Mouse (Mus musculus): ENCODE data around the gene Hif1an. TPM values are rescaled to one million over a fixed set of nuclear protein-coding genes. Genes with fewer than 3 reads are reported as not detected.

Gene Hif1an
- total and polyA plus RNA-seq, 3 experiments, result 8.3 to 29.2 (median 12.9) TPM

DNA sequence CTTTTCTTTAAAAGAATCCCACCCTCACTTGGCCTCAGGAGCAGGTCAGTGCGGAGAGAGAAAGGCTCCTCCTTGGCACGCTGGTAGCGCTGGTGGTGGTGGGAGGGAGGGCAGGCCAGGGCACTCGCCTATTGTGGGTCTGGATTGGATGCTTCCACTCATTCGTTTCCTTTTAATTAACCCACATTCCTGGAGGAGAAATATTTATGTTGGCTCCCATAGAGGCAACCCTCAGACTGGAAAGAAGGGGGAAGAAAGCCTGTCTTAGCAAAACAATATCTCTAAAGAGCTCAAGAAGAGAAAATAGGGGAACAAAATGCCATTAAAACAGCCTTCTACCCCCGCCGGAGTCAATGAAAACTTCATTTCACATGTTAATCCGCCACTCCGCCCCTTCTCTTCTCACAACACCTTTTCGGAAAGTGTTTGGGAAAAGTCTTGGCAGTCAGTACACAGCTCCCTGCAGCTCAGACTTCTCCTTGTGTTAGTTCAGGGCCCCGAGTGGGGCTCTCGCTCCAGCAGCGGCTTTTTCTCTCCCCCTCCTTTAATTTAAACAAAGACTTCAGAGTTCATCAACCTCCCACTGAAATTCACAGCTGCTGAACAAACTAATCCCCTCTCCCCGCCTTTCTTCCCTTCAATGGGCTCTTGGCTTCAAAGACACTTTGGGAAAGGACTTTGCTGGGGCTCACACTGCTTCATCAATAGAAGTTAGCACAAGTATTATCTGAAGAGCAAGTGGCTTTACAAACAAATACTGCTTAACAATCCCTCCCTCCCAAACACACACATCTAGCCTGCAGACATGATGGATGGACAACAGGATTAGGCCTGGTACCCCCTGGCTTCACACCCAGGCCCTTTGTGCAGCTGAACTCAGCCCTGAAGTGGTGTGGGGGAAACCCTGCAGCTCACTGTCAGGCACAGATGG lies 47.9 kb upstream of the Hif1an start:
- peaks cover 6% of the 10 kb centered on the region for H3K9me3 ChIP-seq (replicated peaks; ENCODE audit: low read length)
- H3K4me2 ChIP-seq (ENCODE audit: insufficient read depth, low read depth, poor library complexity, severe bottlenecking), result no peak overlapping the region
- no peak overlapping the region for H3K27ac ChIP-seq (ENCODE audit: insufficient read depth, low read depth)
- no peak for DNase-seq (ENCODE audit: extremely low read depth)
- no peak for TF ChIP-seq GABPA (IDR thresholded peaks at IDR 0.05; ENCODE audit: insufficient replicate concordance, low read depth, low read length)
- no peak for TF ChIP-seq MYC (IDR thresholded peaks at IDR 0.05; ENCODE audit: low read depth, low read length)
- TF ChIP-seq USF2 (conservative IDR thresholded peaks at IDR 0.05; ENCODE audit: low read depth, low read length), result no peak
- TF ChIP-seq MAFK (IDR thresholded peaks at IDR 0.05; ENCODE audit: insufficient replicate concordance, low read length), result no peak
- no peak for TF ChIP-seq IRF4 (IDR thresholded peaks at IDR 0.05; ENCODE audit: low read depth, low read length)
- TF ChIP-seq TCF12 (IDR thresholded peaks at IDR 0.05; ENCODE audit: low read depth, low read length), result no peak
- TF ChIP-seq EP300 (IDR thresholded peaks at IDR 0.05; ENCODE audit: low read length), result no peak
- TF ChIP-seq ZNF384 (IDR thresholded peaks at IDR 0.05; ENCODE audit: low read depth, low read length), result no peak
- TF ChIP-seq KAT2A (IDR thresholded peaks at IDR 0.05; ENCODE audit: insufficient replicate concordance, low read length), result no peak
- no peak for TF ChIP-seq MEF2A (IDR thresholded peaks at IDR 0.05; ENCODE audit: borderline replicate concordance, low read depth, low read length)
- no peak for TF ChIP-seq NRF1 (IDR thresholded peaks at IDR 0.05; ENCODE audit: low read depth, low read length)
- TF ChIP-seq MAZ (IDR thresholded peaks at IDR 0.05; ENCODE audit: low read depth, low read length), result no peak
- TF ChIP-seq PAX5 (IDR thresholded peaks at IDR 0.05; ENCODE audit: low read length), result no peak
- no peak for TF ChIP-seq POLR2A (IDR thresholded peaks at IDR 0.05; ENCODE audit: low read depth, low read length)
- TF ChIP-seq RAD21 (IDR thresholded peaks at IDR 0.05; ENCODE audit: low read depth, low read length), result no peak
- no peak for TF ChIP-seq USF1 (IDR thresholded peaks at IDR 0.05; ENCODE audit: low read depth, low read length)
- TF ChIP-seq SMC3 (IDR thresholded peaks at IDR 0.05; ENCODE audit: low read depth, low read length), result no peak
- TF ChIP-seq ETS1 (conservative IDR thresholded peaks at IDR 0.05; ENCODE audit: low read depth, low read length), result no peak
- no peak for TF ChIP-seq NELFE (IDR thresholded peaks at IDR 0.05; ENCODE audit: low read depth, low read length)
- TF ChIP-seq MAX (IDR thresholded peaks at IDR 0.05; ENCODE audit: low read length), result no peak
- dilution Hi-C loops (cut with MboI; ENCODE audit: extremely low pct_ligation_motif_present, extremely low pct_unique_long_range_greater_than_20kb, low sequenced_read_pairs), result no loop called here
- H3K79me2 ChIP-seq (replicated peaks; ENCODE audit: control insufficient read depth, extremely low read depth, insufficient read depth, poor library complexity, severe bottlenecking), result no peaks in the 10 kb centered on the region
- H3K27me3 ChIP-seq (replicated peaks), result no peaks in the 10 kb centered on the region
- no peaks in the 10 kb centered on the region for H3K36me3 ChIP-seq (replicated peaks in 1 of 2; ENCODE audit: control insufficient read depth in 1 of 2, insufficient read depth in 1 of 2, low read length in 1 of 2)
- in situ Hi-C loops (cut with MboI; ENCODE audit: low pct_ligation_motif_present, low pct_unique_long_range_greater_than_20kb, low sequenced_read_pairs), result no loop called here
- no peak overlapping the region for H3K4me3 ChIP-seq (replicated peaks in 1 of 3; ENCODE audit: low read depth in 2 of 3, low read length in 2 of 3, poor library complexity in 1 of 3)
- no peak overlapping the region for H3K9ac ChIP-seq (ENCODE audit: insufficient read depth, low read depth)
- peaks cover 0 to 7% of the 10 kb centered on the region in 2 experiments; a peak in 2 of 4 replicates for H3K4me1 ChIP-seq (ENCODE audit: control insufficient read depth in 1 of 2, insufficient read depth in 2 of 2)

DNA sequence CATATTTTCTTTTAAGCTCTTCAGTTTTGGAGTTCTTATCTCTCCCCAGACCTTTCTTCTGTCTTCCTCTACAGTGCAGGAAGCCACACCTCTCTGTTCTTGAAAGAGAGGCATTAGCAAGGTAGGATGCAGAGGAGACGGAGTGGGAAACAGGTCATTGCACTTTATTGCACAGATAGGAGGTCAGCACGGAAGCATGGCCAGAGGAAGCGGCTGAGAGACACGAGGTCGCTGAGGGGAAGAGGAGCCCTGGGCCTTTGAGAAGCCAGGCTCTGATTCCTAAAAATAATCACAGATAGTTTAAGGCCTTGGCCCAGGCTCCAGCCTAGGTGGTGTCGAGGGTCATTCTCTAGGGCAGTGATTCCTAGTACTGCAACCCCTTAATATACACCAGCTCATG lies 46.9 kb upstream of the Hif1an start:
- DNase-seq (ENCODE audit: extremely low read depth), result no peak
- H3K27me3 ChIP-seq (replicated peaks), result no peaks in the 10 kb centered on the region
- no peak overlapping the region for H3K4me2 ChIP-seq (ENCODE audit: insufficient read depth, low read depth, poor library complexity, severe bottlenecking)
- no peak overlapping the region for H3K4me3 ChIP-seq (replicated peaks in 1 of 3; ENCODE audit: low read depth in 2 of 3, low read length in 2 of 3, poor library complexity in 1 of 3)
- no peak overlapping the region for H3K27ac ChIP-seq (ENCODE audit: insufficient read depth, low read depth)
- H3K9me3 ChIP-seq (replicated peaks; ENCODE audit: low read length), result peaks cover 6% of the 10 kb centered on the region
- no peak overlapping the region for H3K9ac ChIP-seq (ENCODE audit: insufficient read depth, low read depth)
- H3K4me1 ChIP-seq (ENCODE audit: control insufficient read depth in 1 of 2, insufficient read depth in 2 of 2), result peaks cover 0 to 1% of the 10 kb centered on the region in 2 experiments; a peak in 2 of 4 replicates
- in situ Hi-C loops (cut with MboI; ENCODE audit: low pct_ligation_motif_present, low pct_unique_long_range_greater_than_20kb, low sequenced_read_pairs) (no loop called here), dilution Hi-C loops (cut with MboI; ENCODE audit: extremely low pct_ligation_motif_present, extremely low pct_unique_long_range_greater_than_20kb, low sequenced_read_pairs) (no loop called here)
- no peaks in the 10 kb centered on the region for H3K79me2 ChIP-seq (replicated peaks; ENCODE audit: control insufficient read depth, extremely low read depth, insufficient read depth, poor library complexity, severe bottlenecking)
- TF ChIP-seq EP300 (IDR thresholded peaks at IDR 0.05; ENCODE audit: low read length) (no peak), JUND (conservative IDR thresholded peaks at IDR 0.05; ENCODE audit: low read depth, low read length) (no peak), SMC3 (IDR thresholded peaks at IDR 0.05; ENCODE audit: low read depth, low read length) (no peak), NELFE (IDR thresholded peaks at IDR 0.05; ENCODE audit: low read depth, low read length) (no peak), SIN3A (IDR thresholded peaks at IDR 0.05; ENCODE audit: low read length) (no peak), MXI1 (IDR thresholded peaks at IDR 0.05; ENCODE audit: low read depth, low read length) (no peak), MAX (IDR thresholded peaks at IDR 0.05; ENCODE audit: low read length) (no peak), TCF12 (IDR thresholded peaks at IDR 0.05; ENCODE audit: low read depth, low read length) (no peak), POLR2A (IDR thresholded peaks at IDR 0.05; ENCODE audit: low read depth, low read length) (no peak), E2F4 (IDR thresholded peaks at IDR 0.05; ENCODE audit: insufficient replicate concordance, low read depth, low read length) (no peak)
- peaks cover 0 to 2% of the 10 kb centered on the region in 2 experiments for H3K36me3 ChIP-seq (replicated peaks in 1 of 2; ENCODE audit: control insufficient read depth in 1 of 2, insufficient read depth in 1 of 2, low read length in 1 of 2)

All from CH12.LX (cell line).